Mouse (Mus musculus) myocyte (in vitro differentiated cells): ENCODE measurements around the gene Fkbp6.

Experiments
- MAX ChIP-seq: IDR thresholded peaks from one replicate; pipeline ENCODE4 v1.6.1; 2011; ENCODE audit warnings: low read depth, mild to moderate bottlenecking, control low read depth
- MYOD1 ChIP-seq, 3 experiments: IDR thresholded peaks; one replicate each; pipeline ENCODE4 v1.6.1; 2011; ENCODE audit warnings: control low read depth in 2 of 3, low read depth in 2 of 3, mild to moderate bottlenecking in 2 of 3, moderate library complexity in 1 of 3; ENCODE audit not compliant: insufficient read length in 2 of 3, control insufficient read depth in 1 of 3
- POLR2A ChIP-seq: IDR thresholded peaks from one replicate; pipeline ENCODE4 v1.6.1; 2011; ENCODE audit warnings: low read depth, mild to moderate bottlenecking, control low read depth, moderate library complexity; ENCODE audit not compliant: insufficient read length
- USF1 ChIP-seq: IDR thresholded peaks from one replicate; pipeline ENCODE4 v1.6.1; 2011; ENCODE audit warnings: low read depth, mild to moderate bottlenecking, control low read depth, moderate library complexity

GRCm38 (mm10) chr5:135243166-135243565 is 106.7 kb downstream of the Fkbp6 start:
- TF ChIP-seq MAX (no peak), USF1 (no peak), MYOD1 (IDR thresholded peaks at IDR 0.05; ENCODE audit: control insufficient read depth in 1 of 3, insufficient read length in 2 of 3, low read depth in 2 of 3) (no peak), POLR2A (no peak)
